16 mouse cellular contexts compared by ENCODE assay signal in the genomic region with DNA sequence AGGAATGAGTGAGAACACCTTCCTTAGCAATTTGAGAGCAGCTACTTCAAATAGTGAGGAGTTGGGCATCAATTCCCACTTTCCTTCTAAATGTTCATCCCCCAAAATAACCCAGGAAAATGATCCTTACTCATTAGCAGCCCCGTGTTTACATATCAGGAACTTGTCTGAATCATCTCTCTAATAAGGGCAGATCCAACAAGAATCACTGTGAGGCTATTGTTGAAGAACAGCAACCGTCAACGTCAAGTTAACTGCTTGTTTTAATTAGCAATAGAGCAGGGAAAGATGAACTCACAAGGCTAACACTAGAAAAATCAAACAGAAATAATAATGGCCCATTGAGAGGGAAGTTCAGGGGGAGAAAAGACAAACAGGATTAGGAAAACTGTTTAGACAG.
"Had no signal": no experiment of that assay in that cellular context is flagged by ENCODE, and none has a peak within 500 bp of the region (broad histone marks: within the 10 kb centered on the region; RNA-seq: fewer than 3 reads in every experiment).

No protein-coding gene starts in this region.

- H3K27me3 ChIP-seq: neural tube, embryonic 12.5 days; neural tube, embryonic 13.5 days; neural tube, embryonic 15.5 days; stomach, embryonic 15.5 days had no signal

- DNase-seq: right cerebral cortex, adult 18-20 months; right cerebral cortex, postnatal 14 days; right cerebral cortex, postnatal 25 days; right cerebral cortex, postnatal 4 days; spleen, adult 18-20 months; thymus, adult 18-20 months; thymus, adult 2 months; thymus, postnatal 14 days; thymus, postnatal 25 days; thymus, postnatal 36 days; thymus, postnatal 4 days had no signal

- H3K27ac ChIP-seq: neural tube, embryonic 12.5 days; neural tube, embryonic 13.5 days; neural tube, embryonic 15.5 days; stomach, embryonic 15.5 days; stomach, postnatal 0 days had no signal

- H3K4me1 ChIP-seq: neural tube, embryonic 12.5 days; neural tube, embryonic 13.5 days; neural tube, embryonic 15.5 days; stomach, embryonic 15.5 days had no signal

- H3K9ac ChIP-seq: neural tube, embryonic 12.5 days; neural tube, embryonic 13.5 days; neural tube, embryonic 15.5 days; stomach, embryonic 15.5 days had no signal

- H3K36me3 ChIP-seq: neural tube, embryonic 12.5 days; neural tube, embryonic 13.5 days; neural tube, embryonic 15.5 days; stomach, embryonic 15.5 days had no signal

- H3K9me3 ChIP-seq: neural tube, embryonic 12.5 days; neural tube, embryonic 13.5 days; neural tube, embryonic 15.5 days; stomach, embryonic 15.5 days had no signal

- H3K4me2 ChIP-seq: neural tube, embryonic 12.5 days; neural tube, embryonic 13.5 days; neural tube, embryonic 15.5 days; stomach, embryonic 15.5 days had no signal

- H3K4me3 ChIP-seq: neural tube, embryonic 12.5 days; neural tube, embryonic 13.5 days; neural tube, embryonic 15.5 days; stomach, embryonic 15.5 days had no signal
